Mouse (Mus musculus) liver, adult 2 months (tissue): ENCODE results near the gene Smchd1.

ENCODE experiments used
- CTCF ChIP-seq: fragments of 200-500 bp; IDR thresholded peaks from 2 replicates; pipeline ENCODE4 v1.5.1; 2011; ENCODE audit warnings: low read depth, low read length, control low read depth
- POLR2A ChIP-seq: fragments of 200-500 bp; IDR thresholded peaks from 2 replicates; pipeline ENCODE4 v1.6.1; 2011; ENCODE audit warnings: low read length, control low read depth; ENCODE audit not compliant: insufficient read depth; ENCODE audit errors: extremely low read depth

GRCm38 (mm10) chr17:71355526-71355925, 119.6 kb downstream of the Smchd1 start:
- TF ChIP-seq CTCF (no peak), POLR2A (no peak)
